Mouse (Mus musculus) neural tube, embryonic 10.5 days (tissue): ENCODE measurements around the gene Prmt3.

ENCODE experiments used
- DNase-seq: peaks from one replicate; pipeline ENCODE4 v3.0.0-alpha.2; 2017; ENCODE audit warnings: low spot score; ENCODE audit errors: extremely low spot score

Prmt3 gene

GRCm38 (mm10) chr7:49797171-49797570 is 19.0 kb downstream of the Prmt3 start:
- DNase-seq = no peak

GRCm38 (mm10) chr7:49803511-49803910 is 25.4 kb downstream of the Prmt3 start:
- DNase-seq = no peak

DNA sequence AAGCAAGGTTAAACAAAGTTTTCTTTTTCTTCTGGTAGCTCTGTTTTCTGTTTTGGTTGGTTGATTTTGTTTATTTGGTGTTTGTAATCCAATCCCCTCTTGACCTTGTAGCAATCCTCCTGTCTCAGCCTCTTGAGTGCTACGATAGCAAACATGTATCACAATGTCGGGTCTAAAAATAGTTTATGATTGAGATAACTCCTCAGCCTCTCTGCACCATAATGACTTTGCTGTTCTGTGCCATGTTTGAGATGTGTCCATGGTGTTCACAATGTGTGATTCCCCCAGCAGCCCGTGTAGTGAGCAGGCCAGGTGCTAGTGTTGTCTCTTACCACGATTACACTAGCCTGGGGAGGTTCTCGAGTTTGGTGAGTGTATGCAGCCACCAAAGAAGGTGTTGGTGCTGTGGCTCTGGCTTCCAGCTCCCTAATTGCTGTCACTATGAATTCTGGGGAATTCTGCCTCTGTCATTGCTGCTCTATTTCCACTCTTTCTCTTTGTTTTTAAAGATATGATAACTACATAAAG is 26.6 kb downstream of the Prmt3 start:
- no peak for DNase-seq

- no peak for DNase-seq
These were observed 27.5 kb downstream of the Prmt3 start for GRCm38 (mm10) chr7:49805618-49806017.

GRCm38 (mm10) chr7:49807093-49807682 is 29.0 kb downstream of the Prmt3 start:
- DNase-seq = no peak

- no peak for DNase-seq
These were observed 29.9 kb downstream of the Prmt3 start for GRCm38 (mm10) chr7:49807846-49808622.

GRCm38 (mm10) chr7:49809100-49809499 is 31.0 kb downstream of the Prmt3 start:
- DNase-seq = no peak

DNA sequence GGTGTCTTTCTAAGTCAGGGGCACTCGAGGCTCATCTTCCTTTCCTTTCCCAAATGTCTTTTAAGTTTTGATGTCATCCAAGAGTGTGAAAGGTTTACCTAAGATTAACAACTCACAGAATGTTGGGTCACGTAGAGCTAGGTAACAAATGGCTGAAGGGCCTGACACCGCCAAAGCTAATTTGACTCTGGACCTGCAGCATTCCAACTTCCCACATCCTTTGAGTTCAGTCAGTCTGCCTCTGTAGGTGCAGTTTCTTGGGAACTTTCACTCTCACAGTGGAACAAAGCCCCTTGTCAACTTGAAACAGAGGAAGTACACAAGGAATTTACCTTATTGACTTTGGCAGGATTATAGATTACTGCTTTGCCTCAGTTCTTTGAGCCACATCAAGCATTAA is 31.4 kb downstream of the Prmt3 start:
- DNase-seq = no peak

GRCm38 (mm10) chr7:49811346-49811745 is 33.2 kb downstream of the Prmt3 start:
- DNase-seq = no peak

DNA sequence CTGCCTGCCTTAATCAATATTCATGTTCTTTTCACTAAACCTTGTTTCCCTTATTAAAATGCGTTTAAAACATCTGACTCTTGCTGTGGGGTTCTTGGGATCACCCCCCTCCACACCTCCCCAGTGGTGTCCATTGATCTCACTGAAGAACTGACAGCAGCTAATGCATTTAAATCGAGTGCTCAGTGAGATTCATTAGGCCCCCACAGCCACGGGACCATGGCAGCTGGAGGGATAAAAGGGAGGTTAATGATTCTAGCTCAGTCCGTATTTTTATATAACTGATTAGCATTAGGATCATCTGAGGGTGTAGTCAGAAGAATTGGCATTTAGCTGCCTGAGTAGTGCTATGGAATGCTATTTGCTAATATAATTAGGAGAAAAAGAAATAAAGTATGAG is 41.2 kb downstream of the Prmt3 start:
- DNase-seq = no peak

GRCm38 (mm10) chr7:49821370-49821769 is 43.2 kb downstream of the Prmt3 start:
- DNase-seq = no peak

GRCm38 (mm10) chr7:49822028-49822427 is 43.9 kb downstream of the Prmt3 start:
- DNase-seq = no peak

DNA sequence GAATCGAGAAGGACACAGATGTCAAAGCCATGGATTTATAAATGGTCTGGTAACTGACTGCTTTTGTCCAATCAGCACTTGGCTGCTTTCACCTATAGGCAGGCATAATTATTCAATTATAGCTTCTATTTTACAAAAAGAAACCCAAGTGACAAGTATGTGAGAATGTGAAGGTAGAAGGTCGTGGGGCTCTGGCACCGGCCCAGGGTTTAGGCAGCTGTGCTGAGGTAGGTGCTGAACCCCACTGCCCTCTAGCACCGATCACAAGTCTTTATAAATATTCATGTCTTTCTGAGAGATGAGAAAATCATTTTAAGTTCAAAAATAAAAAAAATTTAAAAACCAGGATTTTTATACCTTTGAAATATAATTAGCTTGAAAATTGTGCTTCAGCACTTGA is 45.4 kb downstream of the Prmt3 start:
- no peak for DNase-seq

DNA sequence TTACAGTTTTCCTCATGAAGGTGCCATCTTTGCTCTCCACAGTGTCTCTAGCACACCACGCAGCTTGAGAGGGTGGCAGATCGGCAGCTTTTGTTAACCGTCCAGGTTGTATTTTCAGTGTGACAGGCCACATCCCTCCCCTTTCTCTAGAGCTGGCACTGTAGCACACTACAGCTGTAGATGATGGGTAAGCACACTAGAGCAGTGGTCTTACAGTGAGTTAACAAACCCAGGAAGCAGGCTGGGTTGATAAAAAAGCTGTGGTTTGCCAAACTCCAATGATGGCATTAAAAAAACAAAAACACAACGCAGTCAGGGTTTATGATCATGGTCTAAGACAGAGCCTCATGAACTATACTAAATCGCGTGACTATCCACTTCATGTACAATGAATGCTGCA is 45.9 kb downstream of the Prmt3 start:
- no peak for DNase-seq

GRCm38 (mm10) chr7:49824581-49824980 is 46.4 kb downstream of the Prmt3 start:
- no peak for DNase-seq

- no peak for DNase-seq
These were observed 47.3 kb downstream of the Prmt3 start for GRCm38 (mm10) chr7:49825492-49825891.

- no peak for DNase-seq
These were observed 49.8 kb downstream of the Prmt3 start for GRCm38 (mm10) chr7:49827920-49828319.

- no peak for DNase-seq
These were observed 64.5 kb downstream of the Prmt3 start for GRCm38 (mm10) chr7:49842366-49843282.

- no peak for DNase-seq
These were observed 65.3 kb downstream of the Prmt3 start for GRCm38 (mm10) chr7:49843304-49843933.

GRCm38 (mm10) chr7:49847939-49848338 is 69.8 kb downstream of the Prmt3 start:
- DNase-seq = no peak
